Mouse (Mus musculus) neural tube, embryonic 11.5 days (tissue): Measurements from ENCODE around the gene 1700003E16Rik. TPM values are rescaled to one million over a fixed set of nuclear protein-coding genes. Genes with fewer than 3 reads are reported as not detected.
A peak's percentile ranks its signal among the peaks of the same experiment; 100 is the strongest.

ENCODE experiments used
- ATAC-seq: fragments of 200-750 bp; cut with Nextera tagmentation; 2 replicates; pipeline ENCODE4 v1.8.0; 2017; ENCODE audit warnings: moderate number of reproducible peaks, mild to moderate bottlenecking, moderate TSS enrichment, moderate library complexity; ENCODE audit not compliant: insufficient read depth, low FRiP score, low TSS enrichment
- DNase-seq: peaks from one replicate; pipeline ENCODE4 v3.0.0-alpha.2; 2015; ENCODE audit warnings: low spot score
- H3K27ac ChIP-seq: fragments of 300-500 bp; sonication (generic); 2 replicates; pipeline ENCODE4 v1.5.1; 2014; ENCODE audit warnings: low read depth, mild to moderate bottlenecking, low read length
- H3K27me3 ChIP-seq: fragments of 300-500 bp; sonication (generic); 2 replicates; pipeline ENCODE4 v1.6.1; 2014; ENCODE audit warnings: mild to moderate bottlenecking, low read length, mixed read lengths; ENCODE audit not compliant: control insufficient read depth, insufficient read depth
- H3K36me3 ChIP-seq: fragments of 300-500 bp; sonication (generic); 2 replicates; pipeline ENCODE4 v1.6.1; 2014; ENCODE audit warnings: mild to moderate bottlenecking, low read length, moderate library complexity, mixed read lengths; ENCODE audit not compliant: control insufficient read depth, insufficient read depth
- H3K4me1 ChIP-seq: fragments of 300-500 bp; sonication (generic); 2 replicates; pipeline ENCODE4 v1.6.1; 2014; ENCODE audit warnings: low read length, mixed read lengths; ENCODE audit not compliant: control insufficient read depth, insufficient read depth
- H3K4me2 ChIP-seq: fragments of 300-500 bp; sonication (generic); 2 replicates; pipeline ENCODE4 v1.6.1; 2014; ENCODE audit warnings: low read depth, mild to moderate bottlenecking, moderate library complexity
- H3K4me3 ChIP-seq: fragments of 300-500 bp; sonication (generic); 2 replicates; pipeline ENCODE4 v1.5.1; 2014; ENCODE audit warnings: low read depth, low read length
- H3K9ac ChIP-seq: fragments of 300-500 bp; sonication (generic); 2 replicates; pipeline ENCODE4 v1.6.1; 2014; ENCODE audit warnings: mild to moderate bottlenecking, low read length
- H3K9me3 ChIP-seq: fragments of 300-500 bp; sonication (generic); 2 replicates; pipeline ENCODE4 v1.6.1; 2016; ENCODE audit warnings: low read length; ENCODE audit not compliant: control insufficient read depth
- WGBS: fragments of 180-500 bp; shearing (Covaris S2); extraction: QIAGEN DNeasy Blood & Tissue Kit; methylation state at CpG from one replicate; pipeline ENCODE4 v1.1.7; 2014; 5-methylcytosine and 5-hydroxymethylcytosine counted together
- polyA plus RNA-seq: library from polyadenylated mRNA; unstranded; fragments of >200 nt; fragmentation: Nextera tagmentation; extraction: Ambion mirVana; gene quantifications from 2 replicates; pipeline ENCODE4 v1.2.1, GENCODE M21; 2014

Gene 1700003E16Rik
- polyA plus RNA-seq, 1 experiment from 2014 or later, result 1.5 TPM

GRCm38 (mm10) chr6:83124851-83125312 is 31.3 kb upstream of the 1700003E16Rik start:
- Histone ChIP-seq H3K27me3 (no peaks in the 10 kb centered on the region), H3K4me3 (peak overlapping the region; percentile 67), H3K9ac (peak overlapping the region; percentile 80), H3K36me3 (no peaks in the 10 kb centered on the region), H3K27ac (0 out of 2 replicates have a peak overlapping the region, but pooled peaks have one; percentile 34), H3K9me3 (no peaks in the 10 kb centered on the region), H3K4me2 (peak overlapping the region; percentile 82), H3K4me1 (peaks cover 17% of the 10 kb centered on the region)
- DNase-seq (peak; percentile 89), ATAC-seq (no peak)
- under 1% methylated on average over 30 of the region's 30 CpGs for WGBS

GRCm38 (mm10) chr6:83125331-83125730 is 30.9 kb upstream of the 1700003E16Rik start, which contains the start of gene Ino80b:
TSS of gene Ino80b (minus strand) at chr6:83125431.
- Histone ChIP-seq H3K4me3 (peak within 1 kb of the TSS; percentile 67), H3K9me3 (no peaks in the 10 kb centered on the region), H3K9ac (peak within 1 kb of the TSS; percentile 80), H3K4me2 (peak within 1 kb of the TSS; percentile 82), H3K27me3 (no peaks in the 10 kb centered on the region), H3K27ac (0 out of 2 replicates have a peak within 1 kb of the TSS, but pooled peaks have one; percentile 34), H3K36me3 (no peaks in the 10 kb centered on the region), H3K4me1 (peaks cover 15% of the 10 kb centered on the region)
- WGBS, result 21% methylated on average over 5 of the region's 5 CpGs
- ATAC-seq (no peak), DNase-seq (no peak)

GRCm38 (mm10) chr6:83127419-83127818 is 28.8 kb upstream of the 1700003E16Rik start:
- H3K4me2 ChIP-seq, result no peak overlapping the region
- no peak overlapping the region for H3K27ac ChIP-seq
- H3K9ac ChIP-seq, result no peak overlapping the region
- ATAC-seq (no peak), DNase-seq (no peak)
- H3K4me3 ChIP-seq, result no peak overlapping the region
- no peaks in the 10 kb centered on the region for H3K27me3 ChIP-seq
- 92% methylated on average over 5 of the region's 5 CpGs for WGBS
- H3K36me3 ChIP-seq, result no peaks in the 10 kb centered on the region
- H3K4me1 ChIP-seq, result peaks cover 15% of the 10 kb centered on the region
- no peaks in the 10 kb centered on the region for H3K9me3 ChIP-seq

- Histone ChIP-seq H3K4me3 (no peak overlapping the region), H3K4me1 (peaks cover 5% of the 10 kb centered on the region), H3K4me2 (no peak overlapping the region), H3K9ac (no peak overlapping the region), H3K27ac (no peak overlapping the region), H3K9me3 (no peaks in the 10 kb centered on the region), H3K36me3 (no peaks in the 10 kb centered on the region), H3K27me3 (no peaks in the 10 kb centered on the region)
- ATAC-seq (no peak), DNase-seq (no peak)
- WGBS, result 83% methylated on average over 6 of the region's 6 CpGs
Measured at GRCm38 (mm10) chr6:83131469-83132034, 24.7 kb upstream of the 1700003E16Rik start.

GRCm38 (mm10) chr6:83132176-83132919 is 23.9 kb upstream of the 1700003E16Rik start:
- Histone ChIP-seq H3K9me3 (no peaks in the 10 kb centered on the region), H3K27me3 (no peaks in the 10 kb centered on the region), H3K36me3 (no peaks in the 10 kb centered on the region), H3K4me1 (peaks cover 5% of the 10 kb centered on the region), H3K4me3 (no peak overlapping the region), H3K9ac (no peak overlapping the region), H3K4me2 (no peak overlapping the region), H3K27ac (no peak overlapping the region)
- WGBS, result 84% methylated on average over 9 of the region's 9 CpGs
- no peak for DNase-seq
- no peak for ATAC-seq

GRCm38 (mm10) chr6:83134226-83134625 is 22.0 kb upstream of the 1700003E16Rik start:
- no peak overlapping the region for H3K9ac ChIP-seq
- DNase-seq (no peak), ATAC-seq (no peak)
- H3K4me1 ChIP-seq, result peaks cover 19% of the 10 kb centered on the region
- no peaks in the 10 kb centered on the region for H3K36me3 ChIP-seq
- 87% methylated on average over 3 of the region's 3 CpGs for WGBS
- no peak overlapping the region for H3K4me2 ChIP-seq
- H3K27ac ChIP-seq, result no peak overlapping the region
- no peaks in the 10 kb centered on the region for H3K27me3 ChIP-seq
- H3K9me3 ChIP-seq, result no peaks in the 10 kb centered on the region
- H3K4me3 ChIP-seq, result no peak overlapping the region

- Histone ChIP-seq H3K36me3 (no peaks in the 10 kb centered on the region), H3K4me1 (peaks cover 21% of the 10 kb centered on the region), H3K9ac (peak within 1 kb of the TSS; percentile 98), H3K27me3 (no peaks in the 10 kb centered on the region), H3K4me2 (peak within 1 kb of the TSS; percentile 91), H3K9me3 (no peaks in the 10 kb centered on the region), H3K4me3 (peak within 1 kb of the TSS; percentile 58), H3K27ac (no peak within 1 kb of the TSS)
- 57% methylated on average over 7 of the region's 7 CpGs for WGBS
- ATAC-seq (no peak), DNase-seq (no peak)
Measured at GRCm38 (mm10) chr6:83134951-83135513, 21.2 kb upstream of the 1700003E16Rik start, which contains the start of gene Rtkn. TSS of gene Rtkn (plus strand) at chr6:83135463.

GRCm38 (mm10) chr6:83135571-83136161 is 20.5 kb upstream of the 1700003E16Rik start:
- H3K4me3 ChIP-seq, result peak overlapping the region; percentile 58
- ATAC-seq, result no peak
- DNase-seq, result peak; percentile 19
- no peaks in the 10 kb centered on the region for H3K9me3 ChIP-seq
- no peaks in the 10 kb centered on the region for H3K27me3 ChIP-seq
- H3K4me1 ChIP-seq, result peaks cover 21% of the 10 kb centered on the region
- peak overlapping the region; percentile 91 for H3K4me2 ChIP-seq
- H3K9ac ChIP-seq, result peak overlapping the region; percentile 98
- H3K27ac ChIP-seq, result no peak overlapping the region
- WGBS, result 5% methylated on average over 37 of the region's 37 CpGs
- H3K36me3 ChIP-seq, result no peaks in the 10 kb centered on the region
